Mouse (Mus musculus): ENCODE results near the gene E2f2. TPM values are rescaled to one million over a fixed set of nuclear protein-coding genes. Genes with fewer than 3 reads are reported as not detected.

The E2f2 gene
- polyA plus RNA-seq (2017; shearing (Covaris generic)): 2.2 TPM

DNA sequence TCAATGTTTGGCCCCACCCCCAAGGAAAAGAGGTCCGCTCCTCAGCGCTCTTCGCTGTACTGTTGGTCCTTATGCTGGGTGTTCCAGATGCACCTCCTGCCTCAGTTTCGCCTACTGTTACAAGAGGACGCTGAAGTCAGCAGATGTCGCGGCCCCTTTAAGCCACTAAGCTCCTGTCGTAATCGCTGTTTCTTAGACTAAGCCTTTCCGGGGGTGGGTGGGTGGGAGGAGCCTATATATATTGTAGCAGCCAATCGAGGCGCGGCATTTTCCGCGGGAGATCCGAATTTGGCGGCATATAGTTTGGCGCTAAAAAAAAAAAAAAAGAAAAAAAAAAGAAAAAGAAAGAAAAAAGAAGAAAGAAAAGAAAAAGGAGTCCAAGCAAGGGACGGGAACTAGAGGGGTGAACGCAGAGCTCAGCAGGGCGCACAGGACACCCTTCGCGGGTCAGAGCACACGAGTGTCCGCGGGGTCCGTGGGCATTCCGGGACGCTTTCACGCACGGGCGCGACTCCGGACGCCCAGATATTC lies at the start of gene E2f2:
TSS of gene E2f2 (plus strand) at position 384 of the 531 bp plus-strand sequence.

DNA sequence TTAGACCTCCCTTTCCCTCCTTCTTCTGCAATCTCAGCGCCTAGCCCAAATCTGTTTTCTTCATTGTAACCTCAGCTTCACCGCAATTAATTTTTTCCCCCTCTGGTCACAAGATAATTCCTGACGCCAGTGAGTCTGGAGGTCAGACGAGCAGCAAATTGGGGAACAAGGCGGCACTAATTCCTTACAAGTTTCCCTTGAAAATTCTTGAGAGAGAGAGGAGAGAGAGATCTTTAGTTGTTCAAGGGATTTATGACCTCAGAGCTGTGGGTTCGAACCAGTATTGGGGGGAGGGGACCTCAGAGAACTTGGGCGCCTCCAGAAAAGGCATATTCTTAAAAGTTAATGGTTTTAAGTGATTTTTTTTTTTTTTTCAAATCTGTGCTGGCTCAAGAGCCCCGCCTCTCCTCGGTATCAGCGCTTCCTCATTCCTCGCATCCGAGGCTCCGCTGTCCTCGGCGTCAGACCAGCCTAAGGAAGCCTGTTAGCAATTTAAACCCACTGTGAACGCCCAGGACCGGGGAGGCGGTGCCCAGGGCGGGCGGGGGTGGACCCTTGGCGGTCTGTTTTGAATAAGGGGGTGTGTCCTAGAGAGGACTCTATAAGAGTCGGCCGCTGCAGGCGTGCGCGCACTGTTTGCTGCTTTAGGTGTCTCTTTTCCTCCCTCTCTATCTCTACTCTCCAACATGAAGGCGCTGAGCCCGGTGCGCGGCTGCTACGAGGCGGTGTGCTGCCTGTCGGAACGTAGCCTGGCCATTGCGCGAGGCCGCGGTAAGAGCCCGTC lies 28.8 kb upstream of the E2f2 start, which contains the start of gene Id3:
TSS of gene Id3 (plus strand) at position 305 of the 784 bp plus-strand sequence.

DNA sequence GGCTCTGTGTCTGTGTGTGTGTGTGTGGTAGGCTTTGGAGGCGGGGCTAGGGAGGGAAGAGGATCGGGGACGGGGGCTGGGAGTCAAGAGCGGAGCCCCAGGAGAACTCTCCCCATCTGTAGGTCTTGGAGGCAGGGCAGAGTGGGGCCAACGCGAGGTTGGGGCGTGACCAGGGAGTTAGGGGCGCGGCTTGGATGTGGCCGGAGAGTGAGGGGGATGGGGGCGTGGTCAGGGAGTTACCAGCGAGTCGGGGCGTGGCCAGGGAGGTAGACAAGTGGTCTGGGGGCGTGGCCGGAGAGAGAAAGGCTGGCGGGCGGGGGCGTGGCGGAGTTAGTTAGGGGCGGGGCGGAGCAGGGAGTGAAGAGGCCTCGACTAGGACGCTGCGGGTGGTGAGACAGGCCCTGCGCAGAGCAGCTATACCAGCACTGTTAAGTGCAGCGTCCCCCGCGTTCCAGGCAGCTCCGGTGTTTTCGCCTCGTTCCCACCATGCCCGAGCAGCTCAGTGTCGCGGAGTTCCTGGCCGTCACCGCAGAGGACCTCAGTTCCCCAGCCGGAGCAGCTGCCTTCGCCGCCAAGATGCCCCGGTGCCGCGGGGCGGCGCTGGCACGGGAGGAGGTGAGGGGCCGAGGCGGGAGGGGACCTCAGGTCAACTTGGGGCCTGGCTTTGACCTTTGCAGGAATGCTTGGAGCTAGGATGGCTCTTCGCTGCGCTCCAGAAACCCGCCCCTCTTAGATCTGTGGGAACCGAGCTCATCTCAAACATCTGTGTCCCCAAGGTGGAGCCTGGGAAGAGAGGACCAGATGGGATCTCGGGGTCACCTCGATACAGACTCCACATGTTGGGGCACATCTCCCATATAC lies 34.1 kb downstream of the E2f2 start, which contains the start of gene Asap3:
TSS of gene Asap3 (plus strand) at position 333 of the 861 bp plus-strand sequence.

Other genes starting within 250 kb of the E2f2 start
- gene Hmgcl, start 225.9 kb upstream of the E2f2 start, polyA plus RNA-seq (2017; shearing (Covaris generic)): 44.2 TPM
- 29.0 TPM for gene Gale, start 208.7 kb upstream of the E2f2 start, polyA plus RNA-seq (2017; shearing (Covaris generic))
- gene Lypla2, start 199.8 kb upstream of the E2f2 start, polyA plus RNA-seq (2017; shearing (Covaris generic)): 215 TPM
- 57.5 TPM for gene Pithd1, start 185.1 kb upstream of the E2f2 start, polyA plus RNA-seq (2017; shearing (Covaris generic))
- 49.2 TPM for gene Eloa, start 150.6 kb upstream of the E2f2 start, polyA plus RNA-seq (2017; shearing (Covaris generic))
- 280 TPM for gene Rpl11, start 119.0 kb upstream of the E2f2 start, polyA plus RNA-seq (2017; shearing (Covaris generic))
- 15.3 TPM for gene Id3, start 28.9 kb upstream of the E2f2 start, polyA plus RNA-seq (2017; shearing (Covaris generic))
- 0.15 TPM for gene Asap3, start 34.0 kb downstream of the E2f2 start, polyA plus RNA-seq (2017; shearing (Covaris generic))
- gene Tcea3, start 75.3 kb downstream of the E2f2 start, polyA plus RNA-seq (2017; shearing (Covaris generic)): not detected
- 3.5 TPM for gene Zfp46, start 112.3 kb downstream of the E2f2 start, polyA plus RNA-seq (2017; shearing (Covaris generic))
- 106 TPM for gene Hnrnpr, start 138.5 kb downstream of the E2f2 start, polyA plus RNA-seq (2017; shearing (Covaris generic))